Mouse (Mus musculus): ENCODE measurements at regions not wholly inside any gene's neighbourhood (a gene's known extent, or its start where the extent isn't known, plus 50 kb on each side); places are given as distances from the start of the nearest gene placed in this dataset.
A peak's percentile ranks its signal among the peaks of the same experiment; 100 is the strongest.
"Not testable (repeated sequence)": the region's sequence is repeated elsewhere in the genome, so short reads cannot be mapped to it uniquely, and the experiment has no call there.

DNA sequence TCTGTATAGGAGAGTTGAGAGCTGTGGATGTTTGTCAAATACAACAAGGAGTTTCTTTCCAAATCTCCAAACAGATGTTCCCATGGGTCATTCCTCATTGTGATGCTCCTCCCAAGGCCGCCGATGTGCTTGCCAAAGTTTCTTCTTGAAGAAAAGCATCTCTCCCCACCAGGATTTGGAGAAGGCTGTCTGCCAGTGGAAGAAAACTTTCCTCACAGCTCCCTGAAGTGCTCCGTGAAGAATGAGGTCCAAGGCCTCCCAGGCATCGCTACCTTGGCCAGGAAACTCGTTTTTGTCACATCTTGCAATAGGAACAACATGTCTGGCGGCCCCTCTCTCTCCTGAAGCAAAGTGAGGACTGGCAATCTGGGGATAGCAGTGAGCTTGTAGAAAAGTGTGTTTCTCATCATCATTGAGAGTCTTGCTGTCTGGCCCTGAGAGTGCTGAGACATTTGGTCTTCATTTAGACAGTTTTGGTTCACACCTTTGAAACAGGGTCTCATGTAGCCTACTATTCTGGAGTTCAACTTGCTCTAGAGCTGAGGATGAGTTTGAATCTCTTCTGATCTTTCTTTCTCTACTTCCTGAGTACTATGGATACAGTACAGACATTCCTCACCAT is 386.9 kb upstream of the Klhl29 start:
- DNase-seq: peak; percentile 26

DNA sequence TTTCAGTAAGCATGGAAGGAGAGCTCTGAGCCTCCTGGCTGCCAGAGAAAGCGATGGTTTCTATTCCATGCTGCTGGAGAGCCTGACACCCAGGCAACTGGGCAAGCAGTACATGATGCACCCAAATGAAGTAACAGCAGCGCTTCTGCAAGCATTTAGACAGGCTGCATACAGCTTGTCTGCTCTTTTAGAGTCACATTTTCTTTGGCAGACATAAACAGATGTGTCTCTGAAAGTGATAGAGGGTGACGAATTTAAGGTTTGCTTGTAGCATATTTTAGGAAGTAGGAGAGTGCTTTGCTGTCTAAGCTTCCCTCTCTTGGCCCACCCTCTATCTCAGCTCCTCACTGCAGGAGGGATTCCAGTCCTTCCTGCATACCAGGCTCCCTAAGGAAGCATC is 384.0 kb upstream of the Klhl29 start:
- no peak for DNase-seq

DNA sequence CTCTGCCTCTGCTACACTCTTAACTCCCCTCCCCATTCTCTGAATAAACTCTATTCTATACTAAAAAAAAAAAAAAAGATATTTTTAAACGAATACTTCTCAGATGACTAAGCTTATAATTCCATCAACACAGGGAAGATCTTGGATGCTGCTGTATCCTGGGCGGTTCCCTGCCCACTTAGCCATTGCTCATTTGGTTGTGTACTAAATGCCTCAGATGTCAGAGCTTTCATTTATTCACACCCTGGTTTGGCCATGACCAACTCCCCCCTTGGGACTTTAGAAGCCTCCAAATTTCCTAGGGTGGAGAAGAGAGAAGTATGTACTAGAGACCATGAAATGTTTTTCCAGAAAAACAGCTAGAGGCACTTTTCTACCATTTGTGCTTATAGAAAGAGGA is 382.3 kb upstream of the Klhl29 start:
- DNase-seq: no peak

DNA sequence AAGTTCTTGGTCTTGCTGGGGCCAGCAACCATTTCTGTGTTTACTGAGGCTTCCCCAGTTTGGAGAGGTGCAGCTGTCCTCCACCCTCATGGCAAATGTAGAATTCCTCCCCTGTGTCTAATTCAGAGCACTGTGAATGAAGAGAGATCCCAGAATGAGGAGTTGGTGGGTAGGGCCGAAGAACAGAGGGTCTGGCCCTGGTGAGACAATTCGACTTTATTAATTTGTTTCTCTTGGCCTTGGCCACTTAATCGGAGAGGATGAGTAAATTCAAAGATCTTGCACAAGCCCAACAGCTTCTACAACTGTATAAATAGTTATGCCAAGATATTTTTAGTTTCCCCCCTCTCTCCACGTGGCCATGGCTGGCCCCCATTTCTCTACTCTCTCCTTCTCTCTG is 381.9 kb upstream of the Klhl29 start:
- DNase-seq: no peak

DNA sequence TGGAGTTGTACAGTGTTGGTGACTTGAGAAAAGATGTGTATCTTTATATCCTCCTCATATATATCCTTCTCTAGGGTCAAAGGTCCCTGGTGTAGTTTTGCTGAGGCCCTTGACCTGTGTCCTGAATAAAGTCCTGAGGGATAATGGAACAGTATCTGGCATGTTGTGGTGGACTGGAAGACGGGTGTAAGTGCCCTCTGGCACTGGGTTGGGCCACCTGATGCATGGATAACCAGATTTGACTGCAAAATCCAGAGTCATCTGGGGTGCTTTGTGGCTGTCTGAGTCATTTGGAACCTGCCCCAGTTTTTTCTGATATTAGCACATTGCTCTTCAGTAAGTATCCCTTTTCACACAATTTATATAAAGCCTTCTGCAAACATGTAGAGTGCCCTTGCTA is 378.3 kb upstream of the Klhl29 start:
- no peak for DNase-seq

DNA sequence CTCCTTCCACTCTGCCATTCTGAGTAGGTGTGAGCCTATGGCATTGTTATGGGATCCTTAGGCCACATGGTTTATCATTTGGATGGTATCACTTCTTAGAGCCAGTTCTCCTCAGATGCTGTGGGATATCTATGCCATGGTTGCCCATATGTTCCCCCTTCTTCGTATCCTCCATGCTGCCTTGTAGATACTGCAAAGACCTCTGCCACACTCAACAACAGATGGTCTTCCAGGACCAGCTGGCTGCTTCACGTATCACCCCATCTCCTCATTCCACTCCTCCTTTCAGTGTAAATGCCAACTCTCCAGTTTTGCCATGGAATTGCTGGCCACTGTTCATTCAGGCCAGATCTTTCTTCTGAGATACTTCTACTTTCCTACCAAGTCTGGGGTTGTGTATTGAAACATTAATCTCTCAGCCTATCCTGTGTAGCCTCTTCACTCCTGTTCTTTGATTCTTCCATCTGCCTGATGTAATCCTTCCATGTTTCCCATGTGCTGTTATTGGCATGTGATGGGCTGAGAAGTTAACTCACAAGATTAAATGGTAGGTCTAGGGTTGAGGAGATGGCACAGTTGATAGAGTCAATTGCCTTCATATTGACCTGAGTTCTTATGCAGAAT is 368.7 kb upstream of the Klhl29 start:
- no peak for DNase-seq

DNA sequence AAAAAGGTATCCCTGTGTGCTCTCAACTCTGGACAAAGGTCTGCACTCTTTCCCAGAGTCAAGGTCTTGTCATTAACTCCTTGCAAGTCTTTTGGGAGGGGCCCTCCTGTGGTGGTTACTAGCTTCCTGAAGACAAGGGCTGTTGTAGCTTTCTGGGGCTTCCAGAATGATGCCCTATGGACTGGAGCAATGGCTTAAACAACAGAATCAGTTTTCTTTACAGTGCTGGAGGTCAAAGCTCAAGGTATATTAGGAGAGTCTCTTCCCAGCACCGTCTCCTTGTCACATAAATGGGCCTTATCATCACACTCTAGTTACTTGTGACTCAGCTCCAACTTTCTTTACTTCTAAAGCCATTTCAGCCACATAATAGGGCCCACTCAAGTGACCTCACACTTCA is 360.6 kb upstream of the Klhl29 start:
- no peak for DNase-seq

DNA sequence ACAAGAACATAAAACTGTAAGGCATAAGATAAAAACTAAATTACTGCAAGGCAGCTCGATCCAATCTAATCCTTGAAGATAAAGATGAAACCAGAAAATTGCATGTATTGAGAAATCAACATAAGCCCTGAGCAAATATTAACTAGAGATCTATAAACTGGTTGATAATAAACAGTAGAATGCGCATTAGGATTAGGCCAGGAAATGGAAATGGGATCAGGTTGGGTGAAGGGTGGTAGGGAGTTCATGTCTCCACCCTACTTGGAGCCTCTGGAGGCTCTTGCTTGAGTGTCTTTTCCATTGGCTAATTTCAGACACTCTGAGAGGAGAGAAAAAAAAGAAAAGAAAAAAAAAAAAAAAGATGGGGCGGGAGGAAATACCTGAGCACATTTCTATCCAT is 359.4 kb upstream of the Klhl29 start:
- DNase-seq: no peak

DNA sequence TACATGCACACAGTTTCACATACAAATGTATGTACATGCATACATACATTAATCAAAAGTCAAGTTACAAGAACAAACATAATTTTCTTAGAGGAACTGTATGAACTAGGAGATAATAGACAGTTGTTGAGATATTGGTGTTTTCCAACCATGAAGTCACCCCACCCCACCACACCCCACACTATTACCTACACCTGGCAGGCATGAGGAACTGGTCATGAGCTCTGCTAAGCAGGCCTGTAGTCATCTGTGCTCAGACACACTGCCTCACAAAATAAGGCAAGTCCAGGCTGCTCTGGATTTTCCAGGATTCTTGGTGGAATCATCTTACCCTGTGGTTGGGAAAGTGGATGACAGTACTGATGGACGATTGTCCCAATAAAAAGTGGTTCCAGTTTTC is 347.6 kb upstream of the Klhl29 start:
- no peak for DNase-seq

DNA sequence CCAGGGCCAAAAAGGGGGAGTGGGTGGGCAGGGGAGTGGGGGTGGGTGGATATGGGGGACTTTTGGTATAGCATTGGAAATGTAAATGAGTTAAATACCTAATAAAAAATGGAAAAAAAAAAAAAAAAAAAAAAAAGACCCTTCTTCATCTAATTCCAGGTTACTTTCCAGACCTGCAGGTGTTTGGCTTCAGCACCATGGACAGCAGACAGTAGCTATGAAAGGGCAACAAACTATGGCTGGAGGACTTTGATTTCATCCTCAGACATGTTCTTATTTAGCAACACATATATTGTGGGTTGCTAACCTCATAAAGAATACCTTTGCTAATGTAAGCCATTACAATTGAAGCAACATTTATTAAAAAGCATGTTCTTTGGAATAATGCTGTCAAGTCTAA is 342.0 kb upstream of the Klhl29 start:
- peak; percentile 24 for DNase-seq

DNA sequence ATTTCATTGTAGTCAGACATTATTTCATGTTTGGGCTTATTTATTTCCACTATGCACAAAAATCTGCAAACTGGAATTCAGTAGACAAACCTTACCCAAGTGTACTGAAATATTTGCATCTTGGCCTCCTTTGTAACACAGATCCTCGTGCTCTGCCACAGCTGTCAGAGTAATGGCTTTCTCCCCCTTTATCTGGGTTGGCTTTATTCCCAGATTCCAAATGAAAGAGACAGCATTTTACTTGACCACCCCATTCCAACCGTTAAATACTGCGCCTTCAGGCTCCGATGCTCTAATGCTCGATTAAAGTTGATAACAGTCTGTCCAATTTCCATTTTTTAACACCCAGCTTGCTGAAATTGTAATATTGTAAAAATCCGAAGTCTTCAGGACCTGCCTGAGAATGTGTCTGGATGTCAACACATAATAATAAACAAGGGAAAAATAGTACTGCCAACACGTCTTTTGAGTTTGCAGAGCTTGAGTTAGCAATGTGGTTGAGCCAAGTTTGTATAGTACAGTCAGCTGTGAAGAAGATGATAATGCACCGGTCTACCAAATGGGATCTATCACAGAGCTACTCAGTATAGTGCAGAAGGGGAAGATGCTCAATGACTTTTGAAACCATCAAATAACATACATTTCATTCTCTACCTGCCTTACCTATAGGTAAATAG is 323.4 kb upstream of the Klhl29 start:
- no peak for DNase-seq

DNA sequence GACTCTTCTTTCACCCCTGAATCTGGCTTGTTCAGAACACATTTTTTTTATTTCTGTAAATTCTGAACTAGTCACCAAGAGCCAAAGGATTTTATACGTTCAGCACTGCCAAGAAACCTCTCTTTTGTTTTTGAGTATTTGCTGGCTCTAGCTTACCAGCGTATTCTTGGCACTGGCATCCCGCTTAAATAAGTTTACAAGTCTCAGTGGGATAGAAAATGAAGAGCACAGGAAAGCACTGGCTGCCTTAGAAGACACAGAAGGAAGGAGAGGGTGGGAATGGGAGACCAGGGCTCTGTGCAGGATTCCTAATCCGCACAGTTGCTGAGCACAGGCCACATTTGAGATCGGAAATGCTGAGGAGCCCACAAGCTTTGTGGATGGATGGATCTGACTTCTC is 306.7 kb upstream of the Klhl29 start:
- no peak for DNase-seq

DNA sequence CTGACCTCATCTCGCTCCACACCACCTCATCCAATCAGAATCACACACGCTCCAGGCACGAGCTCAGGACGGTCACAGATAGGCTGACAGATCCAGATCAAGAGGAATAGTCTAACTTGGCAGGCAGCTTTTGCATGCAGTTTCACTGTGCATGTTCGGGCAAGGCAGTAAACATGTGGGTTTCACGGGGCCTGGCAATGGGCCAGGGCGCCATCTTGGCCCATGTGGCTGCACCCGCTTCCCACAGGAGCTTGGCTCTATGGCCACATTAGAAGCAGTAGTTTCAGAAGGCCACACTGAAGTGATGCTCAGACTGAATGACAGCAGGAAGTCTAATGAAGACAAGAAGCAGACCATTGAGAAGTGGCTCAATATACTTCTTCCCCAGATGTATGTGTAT is 302.6 kb upstream of the Klhl29 start:
- DNase-seq: not testable (repeated sequence)

DNA sequence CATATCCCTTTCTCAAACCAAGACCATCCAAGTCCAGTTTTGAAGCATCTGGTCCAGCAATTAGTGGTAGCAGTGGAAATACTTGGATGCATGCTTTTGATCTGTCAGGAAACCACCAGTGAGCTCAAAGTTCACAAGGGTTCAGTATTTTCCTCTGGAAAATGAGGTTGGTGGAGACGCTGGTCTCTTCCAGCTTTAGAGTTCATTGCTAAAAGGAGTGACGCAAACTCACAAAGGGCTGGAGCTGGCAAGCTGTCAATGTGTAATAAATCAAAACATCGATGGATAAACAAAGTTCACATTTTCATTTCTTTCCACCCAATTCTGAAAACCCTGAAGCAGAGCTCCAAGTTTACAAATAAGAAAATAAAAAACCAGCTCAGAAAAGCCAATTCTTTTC is 293.0 kb upstream of the Klhl29 start:
- DNase-seq: peak; percentile 11

DNA sequence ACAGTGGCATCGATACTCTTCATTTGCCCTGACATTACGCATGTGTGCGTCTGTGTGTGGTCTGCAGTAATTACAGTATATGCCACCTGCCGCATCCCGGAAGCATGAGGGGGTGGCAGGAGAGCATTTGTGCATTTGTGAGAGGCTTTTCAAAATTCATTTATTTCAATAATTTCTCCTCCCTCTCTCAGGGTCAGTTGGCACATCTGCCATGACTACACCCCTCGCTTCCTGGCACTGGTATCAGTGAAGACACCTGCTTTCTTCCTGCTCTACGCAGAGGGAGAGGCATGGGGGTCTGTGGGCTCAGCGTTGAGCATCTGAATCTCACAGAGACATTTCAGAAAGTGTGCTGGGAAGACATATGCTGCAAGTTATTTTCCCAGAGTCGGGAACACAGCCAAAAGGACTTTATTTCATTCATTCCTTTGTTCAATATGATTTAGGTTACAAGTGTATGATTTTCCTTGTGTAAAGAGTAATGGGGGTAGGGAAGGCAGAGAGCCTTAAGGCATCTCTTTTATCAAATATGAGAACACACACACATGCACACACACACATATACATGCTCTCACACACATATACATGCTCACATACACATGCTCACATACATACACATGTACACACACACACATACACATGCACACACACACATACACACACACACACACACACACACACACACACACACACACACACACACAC is 262.2 kb upstream of the Klhl29 start:
- DNase-seq: no peak

DNA sequence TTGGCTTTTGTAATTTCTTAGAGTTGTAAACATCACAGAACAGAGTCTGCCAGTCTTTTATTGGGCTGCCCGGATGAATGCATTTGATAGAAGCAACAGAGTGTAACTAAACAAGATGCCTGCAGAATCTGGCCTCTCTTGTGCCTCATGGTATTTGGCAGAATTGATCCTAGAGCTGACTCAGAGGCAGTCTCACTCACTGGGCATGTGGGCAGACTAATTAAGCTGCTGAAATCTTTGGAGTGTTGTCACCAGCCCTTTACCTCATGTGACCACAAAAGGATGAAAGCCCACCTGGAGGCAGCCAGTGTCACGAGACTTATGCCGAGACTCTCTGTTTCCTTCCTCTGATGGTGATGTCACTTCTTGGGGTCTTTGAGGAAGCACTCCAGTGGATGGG is 258.5 kb upstream of the Klhl29 start:
- no peak for DNase-seq

DNA sequence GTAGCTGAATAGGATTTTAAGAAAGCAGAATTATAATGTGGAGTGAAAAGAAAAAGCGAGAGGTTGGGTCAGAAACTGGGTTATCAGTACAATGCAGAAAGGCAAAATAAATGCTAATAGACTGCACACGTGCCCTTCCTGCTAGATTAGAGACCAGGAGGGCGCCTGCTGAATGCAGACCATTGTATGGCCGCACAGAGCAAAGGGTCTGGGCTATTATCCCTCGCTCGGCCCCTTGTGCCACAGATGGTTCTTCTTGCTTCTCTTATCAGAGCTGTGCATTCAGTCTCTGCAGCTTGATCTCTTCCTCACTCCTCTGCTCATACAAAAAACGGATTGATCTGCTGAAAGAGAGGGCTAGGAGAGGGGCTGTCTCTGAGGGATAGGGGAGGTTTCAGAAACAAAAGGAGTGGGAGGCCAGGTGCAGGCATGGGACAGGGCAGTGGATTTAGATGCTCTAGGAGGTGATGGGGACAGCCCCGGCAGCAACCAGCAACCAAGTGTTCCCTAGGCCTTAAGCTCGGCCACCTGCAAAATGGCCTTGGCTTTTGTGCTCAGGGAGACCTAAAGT is 225.7 kb upstream of the Klhl29 start:
- no peak for DNase-seq

DNA sequence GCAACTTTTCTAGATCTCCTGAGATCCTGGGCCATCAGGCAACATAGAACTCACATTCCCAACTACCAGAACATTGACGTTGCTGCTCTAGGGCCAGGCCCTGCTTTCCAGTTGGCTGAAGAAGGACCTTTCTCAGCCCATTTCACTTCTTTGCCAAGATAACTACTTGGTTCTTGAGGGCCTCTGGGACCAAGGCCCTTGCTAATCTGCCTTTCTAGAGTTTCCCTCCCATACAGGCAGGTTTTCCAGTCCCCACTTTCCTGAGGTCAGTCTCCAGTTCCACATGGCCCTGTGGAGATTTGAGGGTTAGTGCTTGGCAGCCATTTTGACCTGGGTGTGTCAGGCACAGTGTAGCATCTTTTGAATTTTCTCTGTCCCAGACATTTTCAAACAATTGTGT is 223.9 kb upstream of the Klhl29 start:
- DNase-seq: no peak

DNA sequence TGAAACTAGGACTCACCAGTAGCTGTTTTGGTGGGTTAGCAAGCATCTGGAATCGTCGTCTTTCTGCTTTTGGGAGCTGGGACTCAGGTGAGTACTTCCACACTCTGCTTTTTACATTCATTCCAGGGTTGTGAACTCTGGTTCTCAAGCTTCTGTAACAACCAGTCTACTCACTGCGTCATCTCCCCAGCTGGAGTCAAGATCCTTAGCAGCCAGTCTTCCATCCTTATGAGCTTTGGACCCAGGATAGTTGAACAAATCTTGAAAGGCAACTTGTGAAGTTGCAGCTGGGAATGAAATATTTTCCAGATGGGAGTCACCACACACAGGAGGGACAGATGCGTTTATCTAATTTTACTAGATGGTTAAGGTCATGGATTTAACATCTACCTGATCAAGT is 223.5 kb upstream of the Klhl29 start:
- no peak for DNase-seq

DNA sequence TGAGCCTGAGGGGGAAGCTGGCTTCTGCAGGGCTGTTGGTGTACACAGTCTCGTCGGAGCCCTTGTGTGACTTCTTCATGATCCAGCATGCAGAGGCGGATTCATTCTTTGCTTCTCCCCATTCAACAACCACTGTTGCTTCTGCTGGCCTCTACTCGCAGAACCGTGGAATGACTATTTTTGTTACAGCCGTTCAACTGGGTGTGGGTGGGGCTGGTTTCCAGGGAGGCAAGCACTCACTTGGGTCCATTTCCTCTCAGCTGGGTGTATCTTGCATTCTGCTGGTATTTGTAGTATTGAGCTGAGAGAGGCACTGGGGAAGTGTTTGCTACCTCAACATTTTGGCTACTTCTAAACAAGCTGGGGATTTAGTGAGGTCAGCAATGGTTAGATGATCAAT is 197.3 kb upstream of the Klhl29 start:
- no peak for DNase-seq

DNA sequence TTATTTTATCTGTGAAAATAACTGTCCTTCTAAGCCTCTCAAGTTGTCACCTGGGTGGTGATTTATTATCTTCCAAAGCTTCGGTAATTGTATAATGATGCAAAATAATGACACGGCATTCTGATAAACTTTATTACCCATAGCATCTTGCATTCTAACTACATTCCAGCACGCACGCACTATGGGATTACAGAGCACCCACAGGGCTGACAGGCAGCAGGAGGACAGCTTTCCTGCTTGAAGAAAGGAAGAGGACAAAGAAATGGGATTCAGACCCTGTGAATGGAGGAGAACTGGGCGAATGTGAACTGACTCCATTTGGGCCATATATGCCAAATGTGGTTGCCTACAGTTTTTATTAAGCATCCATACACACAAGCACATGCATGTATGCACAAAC is 193.5 kb upstream of the Klhl29 start:
- DNase-seq: no peak

DNA sequence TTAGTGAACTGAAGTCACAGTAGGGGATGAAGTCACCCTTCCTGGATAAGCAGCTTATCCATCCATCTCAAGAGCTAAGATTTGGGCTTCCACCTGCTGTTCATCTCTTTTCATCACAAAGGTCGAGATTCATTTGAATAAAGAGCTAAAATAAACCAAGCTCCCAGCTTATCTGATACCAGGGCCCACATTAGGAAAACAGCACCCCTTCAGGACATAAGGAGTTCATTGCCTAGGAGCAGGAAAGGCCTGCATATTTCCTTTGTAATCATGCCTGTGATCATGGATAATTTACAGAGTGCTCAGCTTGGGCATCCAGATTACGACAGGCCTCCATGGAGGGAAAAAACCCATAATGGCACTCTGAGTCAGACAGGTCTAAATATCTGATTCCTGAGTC is 190.7 kb upstream of the Klhl29 start:
- no peak for DNase-seq

DNA sequence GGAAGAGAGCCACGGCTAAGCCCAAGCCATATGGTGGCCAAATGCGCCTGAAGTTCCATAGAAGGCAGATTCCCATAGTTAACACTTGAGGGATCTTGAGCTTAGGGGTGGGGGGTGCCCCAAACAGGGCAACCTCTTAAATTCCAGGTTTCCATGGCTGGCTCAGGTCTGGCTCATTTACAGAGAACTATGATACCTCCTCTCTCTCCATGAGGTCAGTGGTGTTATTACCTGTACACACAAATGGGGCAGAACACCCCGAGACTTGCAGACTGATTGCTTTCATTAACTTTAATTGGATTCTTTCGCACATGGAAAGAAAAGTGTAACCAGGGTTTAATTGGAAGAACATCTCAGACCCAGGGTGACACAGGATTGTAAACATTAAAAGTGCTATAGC is 177.1 kb upstream of the Klhl29 start:
- no peak for DNase-seq
